Mouse (Mus musculus): ENCODE measurements around the gene Epha4.

Gene Epha4

DNA sequence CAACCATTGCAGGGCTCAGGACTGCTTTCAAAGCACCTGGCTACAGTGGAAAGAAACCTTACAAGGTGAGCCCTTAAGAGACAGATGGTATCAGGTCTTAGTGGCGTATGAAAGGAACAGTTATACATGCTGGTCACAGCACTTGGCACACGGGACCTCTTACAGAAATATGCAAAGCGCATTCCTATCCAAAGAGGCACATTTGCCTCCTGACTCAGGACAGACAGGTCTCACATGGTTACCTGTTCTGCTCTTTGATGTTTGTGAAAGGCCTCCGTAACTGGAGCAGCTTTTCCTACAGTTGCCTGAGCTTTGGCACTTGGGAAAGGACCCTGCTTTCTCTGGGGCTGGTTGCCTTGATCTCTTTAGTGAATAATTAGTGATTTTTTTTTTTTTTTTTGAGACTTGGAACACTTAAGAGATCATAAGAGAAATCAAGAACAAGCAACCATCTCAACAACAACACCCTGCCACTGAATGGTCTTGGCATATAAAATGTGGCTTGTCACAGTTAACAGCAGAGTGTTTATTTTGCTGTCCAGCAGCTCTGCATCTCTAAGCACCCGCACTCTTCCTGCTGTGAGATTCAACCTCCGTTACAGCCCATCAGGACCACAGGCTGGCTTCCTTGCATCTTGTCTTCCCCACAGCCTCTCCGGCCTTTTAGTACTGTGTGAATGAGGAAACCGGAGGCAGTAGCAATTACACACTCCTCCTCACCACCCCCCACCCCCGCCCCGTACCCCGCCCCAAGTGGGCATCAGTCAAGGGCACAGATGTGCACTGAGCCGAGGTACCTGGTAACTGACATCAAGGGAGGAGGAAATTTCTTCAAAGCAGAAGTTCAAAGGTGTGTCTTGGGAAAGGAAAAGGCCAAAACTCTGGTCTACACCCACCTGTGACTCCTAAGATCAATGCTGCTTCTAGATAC, 41.2 kb downstream of the Epha4 start:
- no peak for DNase-seq

DNA sequence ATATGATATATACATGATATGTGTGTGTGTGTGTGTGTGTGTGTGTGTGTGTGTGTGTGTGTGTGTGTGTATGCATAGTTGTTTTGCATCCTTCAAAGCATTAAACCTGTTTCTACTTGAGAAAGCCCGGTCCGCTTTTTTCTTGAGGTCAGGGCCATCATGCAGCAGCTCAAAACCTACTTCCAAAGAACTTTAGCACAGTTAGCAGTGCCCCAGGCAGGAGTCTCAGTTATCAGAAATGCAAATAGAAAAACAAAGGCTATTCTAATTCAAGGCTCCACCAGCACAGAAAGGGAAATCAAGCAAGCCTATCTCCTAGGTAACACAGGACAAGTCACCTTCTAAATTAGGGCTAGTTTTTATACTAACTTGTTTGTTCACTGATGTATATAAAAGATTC, 42.3 kb downstream of the Epha4 start:
- no peak for DNase-seq

GRCm38 (mm10) chr1:77471447-77471846, 43.4 kb downstream of the Epha4 start:
- no peak for DNase-seq

- DNase-seq = no peak
Observed at GRCm38 (mm10) chr1:77471037-77471436, 43.9 kb downstream of the Epha4 start.

DNA sequence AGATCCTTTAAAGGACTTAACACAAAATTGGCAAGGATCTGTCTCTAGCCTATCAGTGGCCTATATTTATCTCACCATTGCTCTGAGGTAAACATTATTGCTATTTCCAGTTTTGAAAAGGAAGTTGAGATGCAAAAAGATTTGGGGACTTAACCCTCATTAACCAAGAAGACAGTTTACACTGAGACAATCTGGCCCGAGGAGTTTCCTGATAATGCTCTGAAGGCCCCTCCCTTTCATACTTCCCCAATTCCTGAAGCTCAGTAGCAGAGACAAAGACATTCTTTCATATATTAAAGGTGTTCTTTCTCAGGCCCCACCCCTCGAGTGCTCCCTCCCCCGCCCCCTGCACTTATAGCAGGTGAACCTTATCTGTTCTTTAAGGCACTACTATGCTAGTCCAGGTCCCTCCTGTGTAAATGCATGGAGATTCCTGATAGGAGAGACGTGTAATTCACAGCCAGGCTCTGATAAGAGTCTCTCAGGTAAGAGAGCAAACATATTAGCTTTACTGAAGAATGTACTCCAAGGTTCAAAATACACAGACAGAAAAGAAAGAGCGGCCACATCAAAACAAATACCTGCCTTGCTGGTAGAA, 46.1 kb downstream of the Epha4 start:
- no peak for DNase-seq

GRCm38 (mm10) chr1:77465524-77465923, 49.4 kb downstream of the Epha4 start:
- DNase-seq = no peak

DNA sequence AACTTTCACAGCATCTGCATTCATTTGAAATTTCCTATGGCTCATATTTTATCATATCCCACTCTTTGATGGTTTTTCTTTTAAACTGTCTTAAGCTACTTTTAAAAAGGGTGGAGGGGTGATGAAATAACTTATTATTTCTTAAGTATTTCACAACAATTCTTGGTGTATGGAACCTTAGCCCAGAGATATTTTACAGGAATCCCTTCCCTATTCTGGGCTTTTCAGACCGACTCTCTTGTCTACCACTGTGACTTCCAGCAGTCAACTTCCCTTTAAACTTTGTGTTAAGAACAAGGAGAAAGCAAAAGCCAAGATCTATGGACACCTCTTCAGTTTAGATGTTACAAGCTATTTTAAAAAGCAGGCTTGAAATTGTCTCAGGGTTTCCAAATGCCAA, 50.8 kb downstream of the Epha4 start:
- DNase-seq = no peak

DNA sequence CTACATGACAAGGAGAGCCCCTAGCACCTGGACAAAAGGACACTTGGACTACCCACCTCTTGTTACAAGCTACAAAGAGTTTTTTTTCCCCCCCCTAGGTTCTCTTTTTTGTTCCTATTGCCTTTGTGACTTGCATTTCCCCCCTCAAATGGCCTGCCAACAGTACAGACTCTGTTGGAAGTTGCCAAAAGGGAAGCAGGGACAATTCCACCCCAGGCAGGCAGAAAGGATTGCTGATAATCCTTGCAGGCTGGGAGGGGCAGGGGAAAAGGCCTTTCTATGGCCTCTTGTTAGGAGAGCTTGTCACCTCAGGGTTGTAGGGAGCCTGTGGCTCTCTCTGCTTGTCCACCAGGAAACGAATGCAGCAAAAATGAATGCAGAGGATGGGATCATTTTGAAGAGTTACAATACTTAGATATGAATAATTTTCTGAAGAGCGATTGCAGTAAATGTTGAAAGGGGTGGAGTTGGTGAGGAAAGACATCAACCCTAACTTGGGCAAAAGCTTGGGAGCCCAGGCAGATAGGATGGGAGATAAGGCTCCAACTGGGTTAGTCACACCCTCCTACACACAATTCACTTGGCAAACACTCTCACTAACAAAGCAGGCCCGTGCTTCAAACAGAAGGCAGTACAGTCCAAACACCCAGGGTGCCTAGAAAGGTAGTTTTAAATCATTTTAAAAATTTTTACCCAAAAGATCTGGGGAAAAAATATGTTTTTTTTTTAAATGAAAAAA, 52.8 kb downstream of the Epha4 start:
- DNase-seq = no peak

- DNase-seq = no peak
Observed at GRCm38 (mm10) chr1:77460831-77461629, 53.9 kb downstream of the Epha4 start.

- no peak for DNase-seq
Observed at GRCm38 (mm10) chr1:77458751-77459385, 56.0 kb downstream of the Epha4 start.

GRCm38 (mm10) chr1:77457446-77457800, 57.5 kb downstream of the Epha4 start:
- DNase-seq = no peak

GRCm38 (mm10) chr1:77456695-77457445, 58.0 kb downstream of the Epha4 start:
- DNase-seq = no peak

- no peak for DNase-seq
Observed at GRCm38 (mm10) chr1:77453811-77454210, 61.1 kb downstream of the Epha4 start.

- no peak for DNase-seq
Observed at GRCm38 (mm10) chr1:77452721-77453120, 62.2 kb downstream of the Epha4 start.

DNA sequence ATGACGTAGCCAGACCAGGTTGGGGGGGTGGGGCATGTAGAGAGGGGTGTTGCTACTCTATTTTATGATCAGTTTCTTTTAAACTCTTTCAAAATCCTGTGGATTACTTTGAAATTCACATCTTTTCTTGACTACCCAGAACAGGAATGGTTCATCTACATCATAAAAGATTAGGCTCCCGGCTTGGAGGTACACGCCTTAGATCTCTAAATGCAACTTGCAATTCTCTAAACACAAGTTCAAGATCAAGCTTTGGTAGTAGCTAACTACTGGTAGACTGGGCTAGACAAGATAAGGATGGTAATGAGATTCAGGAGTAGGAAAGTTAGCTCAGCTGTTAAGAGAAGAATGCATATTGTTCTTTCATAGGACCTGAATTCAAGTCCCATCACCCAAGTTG, 63.3 kb downstream of the Epha4 start:
- DNase-seq = no peak

GRCm38 (mm10) chr1:77450201-77450600, 64.7 kb downstream of the Epha4 start:
- no peak for DNase-seq

GRCm38 (mm10) chr1:77447061-77447614, 67.8 kb downstream of the Epha4 start:
- DNase-seq = no peak

- DNase-seq = no peak
Observed at GRCm38 (mm10) chr1:77446438-77446837, 68.5 kb downstream of the Epha4 start.

GRCm38 (mm10) chr1:77444648-77445047, 70.2 kb downstream of the Epha4 start:
- no peak for DNase-seq

- DNase-seq = no peak
Observed at GRCm38 (mm10) chr1:77441987-77442386, 72.9 kb downstream of the Epha4 start.

- no peak for DNase-seq
Observed at GRCm38 (mm10) chr1:77441401-77441800, 73.5 kb downstream of the Epha4 start.
